Mouse (Mus musculus) right cerebral cortex, postnatal 14 days (tissue): ENCODE data around the gene Zfp985.
"Not testable (repeated sequence)": the region's sequence is repeated elsewhere in the genome, so short reads cannot be mapped to it uniquely, and the experiment has no call there.

ENCODE experiments used
- DNase-seq: peaks from one replicate; pipeline ENCODE4 v3.0.0; 2022

Zfp985 gene

GRCm38 (mm10) chr4:147606511-147606910 lies 53.4 kb downstream of the Zfp985 start:
- DNase-seq = not testable (repeated sequence)

GRCm38 (mm10) chr4:147633818-147634262 lies 80.8 kb downstream of the Zfp985 start:
- DNase-seq = not testable (repeated sequence)
